Mouse (Mus musculus): Measurements from ENCODE around the gene Gm42688.

DNA sequence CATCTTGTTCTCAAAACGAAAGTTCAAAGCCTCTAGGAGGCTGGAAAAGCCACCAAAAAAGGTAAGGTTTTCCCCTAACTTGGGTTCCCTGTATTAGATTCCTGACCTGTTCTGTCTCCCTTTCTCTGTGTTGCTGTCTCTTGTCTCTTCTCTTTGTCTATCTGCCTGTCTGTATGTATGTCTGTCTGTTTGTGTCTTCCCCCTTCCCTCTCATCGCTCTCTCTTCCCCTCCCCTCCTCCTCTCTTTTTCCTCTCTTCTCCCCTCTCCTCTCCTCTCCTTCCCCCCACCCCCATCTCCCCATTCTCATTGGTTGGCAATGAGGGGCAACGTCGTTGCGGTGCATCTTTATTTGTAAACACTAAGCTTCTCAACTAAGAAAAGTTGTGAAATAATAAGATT is 23.9 kb downstream of the Gm42688 start, which contains the start of gene Ino80b:
- TF ChIP-seq CTCF (IDR thresholded peaks at IDR 0.05; ENCODE audit: low read depth) (no peak), EP300 (optimal IDR thresholded peaks at IDR 0.05) (no peak)

All from stomach, postnatal 0 days (tissue).